Mouse (Mus musculus): ENCODE measurements around the gene Mta1. TPM values are rescaled to one million over a fixed set of nuclear protein-coding genes. Genes with fewer than 3 reads are reported as not detected.
A peak's percentile ranks its signal among the peaks of the same experiment; 100 is the strongest.

Mta1 gene
- total and polyA plus RNA-seq, 2 experiments from 2014 or later, result 16.8 to 55.2 TPM

DNA sequence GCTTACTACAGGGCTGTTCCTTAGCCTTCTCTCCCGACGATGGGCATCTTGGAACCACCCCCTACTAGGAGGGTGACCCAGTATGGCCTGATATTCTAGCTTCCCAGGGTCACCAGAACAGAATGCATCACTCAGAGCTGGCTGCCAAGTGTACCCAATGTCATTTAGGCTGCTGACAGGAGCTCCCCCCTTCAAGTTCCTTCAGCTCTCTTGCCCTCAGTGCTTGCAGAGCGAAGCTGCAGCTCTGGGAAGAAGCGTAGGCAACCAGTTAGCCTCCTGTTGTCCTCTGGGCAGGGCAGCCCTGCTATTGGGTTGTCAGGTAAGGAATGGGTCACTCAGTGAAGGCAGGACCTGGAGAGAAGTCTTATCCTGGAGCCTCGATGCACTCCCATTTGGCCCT lies 86.9 kb downstream of the Mta1 start:
- no peak overlapping the region for H3K27ac ChIP-seq (ENCODE audit: low read depth, low read length)
- peaks cover 11% of the 10 kb centered on the region for H3K4me1 ChIP-seq (ENCODE audit: insufficient read depth, low read length)
- TF ChIP-seq CTCF (IDR thresholded peaks at IDR 0.05), result no peak
- 62% methylated on average over 5 of the region's 5 CpGs for WGBS
- ATAC-seq (ENCODE audit: low FRiP score) (no peak), DNase-seq (ENCODE audit: low spot score) (no peak)
- H3K27me3 ChIP-seq (ENCODE audit: insufficient read depth, low read length), result no peaks in the 10 kb centered on the region
- H3K4me3 ChIP-seq (ENCODE audit: low read depth, low read length), result peak overlapping the region; percentile 69; the same call in 1 of the 2 replicates
- no peak overlapping the region; the same call in 1 of the 2 replicates for H3K9ac ChIP-seq (replicated peaks; ENCODE audit: low read length, poor library complexity, severe bottlenecking)
- H3K9me3 ChIP-seq (ENCODE audit: low read length), result no peaks in the 10 kb centered on the region
- peaks cover 17% of the 10 kb centered on the region for H3K36me3 ChIP-seq (ENCODE audit: insufficient read depth, low read length)
- peak overlapping the region; percentile 95 for H3K4me2 ChIP-seq (ENCODE audit: low read depth, low read length, poor library complexity, severe bottlenecking)

DNA sequence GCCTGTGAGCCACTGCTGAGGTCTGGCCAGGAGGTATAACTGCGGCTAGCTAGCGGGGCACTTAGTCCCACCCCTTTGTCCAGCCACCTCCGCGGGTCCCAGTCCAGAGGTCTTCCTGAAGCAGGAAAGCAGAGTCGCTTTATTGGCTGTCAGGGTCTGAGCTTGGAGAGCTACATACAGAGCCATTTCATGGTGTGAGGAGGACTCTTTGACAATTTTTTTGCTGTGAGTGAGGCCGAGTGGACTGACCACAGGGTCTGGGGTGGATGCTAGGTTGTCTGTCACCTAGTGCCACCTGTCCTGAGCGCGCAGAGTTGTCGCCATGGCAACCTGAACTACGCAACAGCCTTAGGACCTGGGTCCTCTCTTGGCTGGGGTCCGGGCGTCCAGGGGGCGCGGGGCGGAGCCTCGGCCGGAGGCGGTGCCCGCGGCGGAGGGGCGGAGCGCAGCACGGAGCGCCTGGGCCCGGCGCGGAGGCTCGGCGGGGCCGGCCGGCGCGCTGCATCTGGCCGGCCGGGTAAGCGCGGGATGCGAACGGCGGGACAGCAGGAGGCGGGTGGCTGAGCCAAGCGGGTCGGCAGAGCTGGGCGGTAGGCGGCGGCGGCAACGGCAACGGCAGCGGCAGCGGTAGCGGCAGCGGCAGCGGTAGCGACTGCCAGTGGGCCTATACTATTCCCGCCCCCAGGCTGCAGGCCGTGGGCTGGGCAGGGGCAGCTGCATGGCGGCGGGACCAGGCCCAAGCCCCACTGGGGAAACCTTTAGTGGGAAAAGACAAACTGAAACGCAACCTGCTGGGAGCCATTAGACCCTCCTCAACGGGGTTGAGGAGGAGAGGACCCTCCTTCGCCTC lies 87.6 kb downstream of the Mta1 start, which contains the start of gene Tmem121:
TSS of gene Tmem121 (plus strand) at position 489 of the 850 bp plus-strand sequence.
- H3K4me1 ChIP-seq (ENCODE audit: insufficient read depth, low read length), result peaks cover 11% of the 10 kb centered on the region
- no peaks in the 10 kb centered on the region for H3K27me3 ChIP-seq (ENCODE audit: insufficient read depth, low read length)
- peak within 1 kb of the TSS; percentile 88 for H3K9ac ChIP-seq (replicated peaks; ENCODE audit: low read length, poor library complexity, severe bottlenecking)
- ATAC-seq (ENCODE audit: low FRiP score) (peak; percentile 45), DNase-seq (ENCODE audit: low spot score) (peak; percentile 53)
- peak within 1 kb of the TSS; percentile 77 for H3K27ac ChIP-seq (ENCODE audit: low read depth, low read length)
- no peak for TF ChIP-seq CTCF (IDR thresholded peaks at IDR 0.05)
- H3K36me3 ChIP-seq (ENCODE audit: insufficient read depth, low read length), result peaks cover 24% of the 10 kb centered on the region
- H3K4me2 ChIP-seq (ENCODE audit: low read depth, low read length, poor library complexity, severe bottlenecking), result peak within 1 kb of the TSS; percentile 95
- no peaks in the 10 kb centered on the region for H3K9me3 ChIP-seq (ENCODE audit: low read length)
- peak within 1 kb of the TSS; percentile 69 for H3K4me3 ChIP-seq (ENCODE audit: low read depth, low read length)
- 1% methylated on average over 50 of the region's 63 CpGs for WGBS

DNA sequence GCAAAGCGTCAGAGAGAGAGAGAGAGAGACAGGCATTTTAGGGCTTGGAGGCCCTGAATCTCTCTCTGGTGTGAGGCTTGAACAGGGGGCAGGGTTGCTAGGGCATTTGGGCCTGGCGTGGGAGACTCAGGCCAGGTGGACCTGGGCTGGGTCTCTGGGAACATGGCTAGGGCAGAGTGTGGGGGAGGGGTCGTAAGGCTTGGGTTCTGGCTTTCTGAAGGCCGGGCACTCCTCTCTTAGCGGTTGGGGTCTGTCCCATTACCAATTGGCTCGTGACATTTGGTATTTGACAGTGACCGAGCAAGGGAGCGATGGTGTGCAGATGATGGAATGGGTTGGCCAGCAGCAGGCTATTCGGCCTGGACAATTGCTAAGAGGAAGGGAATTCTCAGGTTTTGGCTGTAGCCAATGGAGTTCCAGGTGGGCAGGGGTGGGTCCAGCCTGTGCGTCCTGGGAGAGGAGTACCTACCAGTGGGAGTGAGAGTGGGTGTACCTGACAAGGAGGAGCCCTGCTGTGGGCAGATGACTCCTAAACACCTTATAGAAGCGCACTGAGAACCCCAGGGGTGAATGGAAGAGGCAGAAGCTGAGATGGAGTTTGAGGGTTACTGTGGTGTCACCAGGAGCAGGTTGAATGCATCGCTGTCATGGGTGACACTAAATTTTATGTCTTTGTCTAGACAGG lies 88.4 kb downstream of the Mta1 start:
- Histone ChIP-seq H3K4me1 (ENCODE audit: insufficient read depth, low read length) (peaks cover 11% of the 10 kb centered on the region), H3K36me3 (ENCODE audit: insufficient read depth, low read length) (peaks cover 30% of the 10 kb centered on the region), H3K9ac (replicated peaks; ENCODE audit: low read length, poor library complexity, severe bottlenecking) (peak overlapping the region; percentile 88), H3K27me3 (ENCODE audit: insufficient read depth, low read length) (no peaks in the 10 kb centered on the region), H3K27ac (ENCODE audit: low read depth, low read length) (peak overlapping the region; percentile 77), H3K4me2 (ENCODE audit: low read depth, low read length, poor library complexity, severe bottlenecking) (peak overlapping the region; percentile 95), H3K4me3 (ENCODE audit: low read depth, low read length) (peak overlapping the region; percentile 69), H3K9me3 (ENCODE audit: low read length) (no peaks in the 10 kb centered on the region)
- WGBS, result 41% methylated on average over 12 of the region's 12 CpGs
- no peak for TF ChIP-seq CTCF (IDR thresholded peaks at IDR 0.05)
- no peak for DNase-seq (ENCODE audit: low spot score)
- 0 out of 2 replicates have a peak, but pooled peaks have one; percentile 4 for ATAC-seq (ENCODE audit: low FRiP score)

Small RNAs within 50 kb of the gene (microRNA-seq; reads per million reads assigned to microRNA genes)
- not detected for gene Gm44471 (ENCODE audit: borderline number of aligned reads)

Other genes starting within 250 kb of the Mta1 start
- gene Gpr132, start 230.1 kb upstream of the Mta1 start, total RNA-seq (2014; rRNA removed), result 0.16 TPM in 1 of 2 replicates, not detected in the other
- gene Gpr132, start 230.1 kb upstream of the Mta1 start, polyA plus RNA-seq (2015; fragmentation: Nextera tagmentation; extraction: Ambion mirVana), result 0.06 TPM in 2 replicates
- gene Jag2, start 168.5 kb upstream of the Mta1 start, total RNA-seq (2014; rRNA removed), result 88.4 and 94.6 TPM in 2 replicates
- gene Jag2, start 168.5 kb upstream of the Mta1 start, polyA plus RNA-seq (2015; fragmentation: Nextera tagmentation; extraction: Ambion mirVana), result 9.4 and 12.1 TPM in 2 replicates
- gene Nudt14, start 156.2 kb upstream of the Mta1 start, total RNA-seq (2014; rRNA removed), result 23.6 and 25.8 TPM in 2 replicates
- 41.8 and 48.0 TPM in 2 replicates for gene Nudt14, start 156.2 kb upstream of the Mta1 start, polyA plus RNA-seq (2015; fragmentation: Nextera tagmentation; extraction: Ambion mirVana)
- 79.0 and 81.6 TPM in 2 replicates for gene Btbd6, start 121.8 kb upstream of the Mta1 start, total RNA-seq (2014; rRNA removed)
- 58.4 and 61.9 TPM in 2 replicates for gene Btbd6, start 121.8 kb upstream of the Mta1 start, polyA plus RNA-seq (2015; fragmentation: Nextera tagmentation; extraction: Ambion mirVana)
- 42.1 and 51.3 TPM in 2 replicates for gene Brf1, start 97.6 kb upstream of the Mta1 start, total RNA-seq (2014; rRNA removed)
- gene Brf1, start 97.6 kb upstream of the Mta1 start, polyA plus RNA-seq (2015; fragmentation: Nextera tagmentation; extraction: Ambion mirVana), result 34.9 and 39.0 TPM in 2 replicates
- 133 and 162 TPM in 2 replicates for gene Pacs2, start 83.8 kb upstream of the Mta1 start, total RNA-seq (2014; rRNA removed)
- 22.4 and 25.8 TPM in 2 replicates for gene Pacs2, start 83.8 kb upstream of the Mta1 start, polyA plus RNA-seq (2015; fragmentation: Nextera tagmentation; extraction: Ambion mirVana)
- gene Tex22, start 23.8 kb upstream of the Mta1 start, total RNA-seq (2014; rRNA removed), result 0.85 and 2.2 TPM in 2 replicates
- 0.15 TPM in 1 of 2 replicates, not detected in the other for gene Tex22, start 23.8 kb upstream of the Mta1 start, polyA plus RNA-seq (2015; fragmentation: Nextera tagmentation; extraction: Ambion mirVana)
- gene Crip2, start 42.0 kb downstream of the Mta1 start, total RNA-seq (2014; rRNA removed), result 147 and 185 TPM in 2 replicates
- gene Crip2, start 42.0 kb downstream of the Mta1 start, polyA plus RNA-seq (2015; fragmentation: Nextera tagmentation; extraction: Ambion mirVana), result 317 and 336 TPM in 2 replicates
- gene Crip1, start 48.0 kb downstream of the Mta1 start, total RNA-seq (2014; rRNA removed), result 2.5 and 3.9 TPM in 2 replicates
- 25.0 and 26.0 TPM in 2 replicates for gene Crip1, start 48.0 kb downstream of the Mta1 start, polyA plus RNA-seq (2015; fragmentation: Nextera tagmentation; extraction: Ambion mirVana)
- 4.3 and 17.0 TPM in 2 replicates for gene Tedc1, start 58.1 kb downstream of the Mta1 start, total RNA-seq (2014; rRNA removed)
- 8.8 and 8.9 TPM in 2 replicates for gene Tedc1, start 58.1 kb downstream of the Mta1 start, polyA plus RNA-seq (2015; fragmentation: Nextera tagmentation; extraction: Ambion mirVana)
- 80.8 and 89.1 TPM in 2 replicates for gene Tmem121, start 87.7 kb downstream of the Mta1 start, total RNA-seq (2014; rRNA removed)
- gene Tmem121, start 87.7 kb downstream of the Mta1 start, polyA plus RNA-seq (2015; fragmentation: Nextera tagmentation; extraction: Ambion mirVana), result 63.6 and 67.5 TPM in 2 replicates

Measured in midbrain, postnatal 0 days (tissue).